Mouse (Mus musculus) gastrocnemius, postnatal 4 days (tissue): ENCODE data around the gene Papolb. TPM values are rescaled to one million over a fixed set of nuclear protein-coding genes. Genes with fewer than 3 reads are reported as not detected.
A peak's percentile ranks its signal among the peaks of the same experiment; 100 is the strongest.

ENCODE experiments used
- DNase-seq, 2 experiments: peaks; one replicate each; pipeline ENCODE4 v3.0.0; 2021 to 2022; ENCODE audit warnings: low spot score in 2 of 2, mixed read lengths in 2 of 2
- long read RNA-seq, 2 experiments: library from polyadenylated mRNA; stranded (forward); transcript quantifications; one replicate each; pipeline ENCODE4 v2.0.0; 2021
- total RNA-seq, 2 experiments: library from RNA; stranded (reverse); gene quantifications; 2 replicates each; pipeline ENCODE4 v1.2.3; 2021

The Papolb gene
- total RNA-seq = under 1 TPM; 0.23 to 0.66 TPM
- long read RNA-seq, experiment 1 = 0 reads
- long read RNA-seq, experiment 2 = 0 reads

DNA sequence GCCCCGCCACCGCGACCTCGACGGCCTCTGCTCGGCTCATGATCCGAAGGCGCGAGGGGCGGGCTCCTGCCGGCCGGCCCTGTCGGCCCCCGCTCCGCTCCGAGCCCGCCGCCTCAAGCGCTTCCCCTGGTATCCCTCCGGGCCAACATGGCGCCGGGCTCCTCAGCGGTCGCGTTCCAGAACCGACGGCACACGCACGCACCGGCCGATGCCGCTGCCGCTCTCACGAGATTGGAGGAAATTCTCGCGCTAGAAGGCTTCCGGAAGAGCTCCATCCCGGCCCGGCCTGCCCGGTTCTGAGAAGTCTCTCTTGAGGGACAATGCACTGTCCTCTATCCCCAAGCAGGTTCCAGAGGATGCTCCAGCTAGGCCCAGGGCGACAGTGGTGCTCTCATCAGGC, at the start of gene Papolb:
TSS of gene Papolb (minus strand) at position 162 of the 400 bp plus-strand sequence.
- DNase-seq = no peak

GRCm38 (mm10) chr5:142578192-142578591, 48.3 kb upstream of the Papolb start:
- no peak for DNase-seq

- DNase-seq = peak in 1 of 2 experiments; percentile 24
These were observed 47.0 kb upstream of the Papolb start for GRCm38 (mm10) chr5:142576832-142577231.

DNA sequence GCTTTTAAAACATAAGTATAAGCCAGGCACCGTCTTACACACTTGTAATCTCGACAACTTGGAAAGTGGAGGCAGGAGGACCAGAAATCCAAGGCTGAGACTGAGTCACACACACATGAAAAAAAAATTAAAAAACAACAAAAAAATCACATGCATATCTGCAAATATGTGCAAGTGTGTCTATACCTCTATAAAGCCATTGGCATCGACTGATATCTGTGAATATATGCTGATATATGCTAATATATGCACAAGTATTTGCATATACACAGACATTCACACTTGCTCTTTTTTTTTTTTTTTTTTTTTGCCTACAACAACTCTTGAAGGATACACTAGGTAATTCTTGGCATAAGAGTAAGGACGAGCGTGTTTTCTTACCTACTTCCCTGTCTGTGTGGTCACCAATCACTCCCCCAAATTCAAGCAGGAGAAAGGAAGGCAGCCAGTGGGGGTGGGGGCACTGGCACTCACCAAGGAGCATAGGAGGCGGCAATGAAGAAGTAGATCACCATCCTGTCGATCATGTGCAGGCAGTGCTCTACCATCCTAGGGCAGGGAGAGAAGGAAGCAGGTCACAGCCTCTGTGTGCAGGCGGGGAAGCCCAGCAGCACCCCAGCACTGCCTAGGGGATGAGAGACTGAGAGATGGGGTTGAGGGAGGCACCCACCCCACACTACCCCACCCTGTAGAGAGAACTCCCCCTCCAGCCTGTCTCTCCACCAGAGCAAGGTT, 44.6 kb upstream of the Papolb start:
- no peak for DNase-seq

DNA sequence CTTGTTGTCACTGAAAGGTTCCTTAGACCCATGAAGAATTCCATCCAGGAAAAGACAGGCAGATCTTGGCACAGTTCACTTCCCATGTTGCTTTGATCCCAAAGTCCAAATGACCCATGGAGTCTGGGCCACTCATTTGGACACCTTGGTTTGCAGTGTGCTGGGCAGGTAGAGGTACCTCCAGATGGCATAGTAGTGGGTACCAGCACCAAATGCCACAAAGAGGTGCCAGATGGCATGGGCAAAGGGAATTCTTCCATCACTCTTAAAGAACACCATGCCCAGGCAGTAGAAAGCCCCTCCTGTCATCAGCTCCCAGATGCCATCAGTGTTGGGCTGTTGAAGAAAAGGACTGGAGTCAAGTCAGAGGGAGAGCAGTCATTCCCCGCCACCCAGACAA, 34.7 kb upstream of the Papolb start:
- no peak for DNase-seq

- DNase-seq = no peak
These were observed 30.4 kb upstream of the Papolb start for GRCm38 (mm10) chr5:142560261-142560660.

- peak; percentile 75 to 82 for DNase-seq
These were observed 27.7 kb upstream of the Papolb start for GRCm38 (mm10) chr5:142557397-142558067.

DNA sequence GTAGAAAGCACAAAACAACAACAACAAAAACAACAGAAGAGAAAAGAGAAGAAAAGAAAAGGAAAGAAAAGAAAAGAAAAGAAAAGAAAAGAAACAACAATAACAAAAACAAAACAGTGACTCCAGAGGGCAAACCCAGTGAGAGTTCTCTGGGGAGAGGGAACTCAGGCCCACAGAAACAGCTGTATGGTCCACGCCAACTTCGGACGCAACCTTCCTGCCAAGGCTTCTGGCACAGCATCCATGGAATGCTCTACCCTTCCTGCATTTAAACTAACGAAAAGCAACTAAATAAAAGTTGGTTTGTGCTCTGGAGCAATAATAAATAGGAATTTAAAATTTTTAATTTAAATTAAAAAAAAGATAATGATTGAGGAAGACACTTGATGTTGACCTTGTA, 26.8 kb upstream of the Papolb start:
- DNase-seq = no peak

GRCm38 (mm10) chr5:142555866-142556265, 26.0 kb upstream of the Papolb start:
- no peak for DNase-seq

DNA sequence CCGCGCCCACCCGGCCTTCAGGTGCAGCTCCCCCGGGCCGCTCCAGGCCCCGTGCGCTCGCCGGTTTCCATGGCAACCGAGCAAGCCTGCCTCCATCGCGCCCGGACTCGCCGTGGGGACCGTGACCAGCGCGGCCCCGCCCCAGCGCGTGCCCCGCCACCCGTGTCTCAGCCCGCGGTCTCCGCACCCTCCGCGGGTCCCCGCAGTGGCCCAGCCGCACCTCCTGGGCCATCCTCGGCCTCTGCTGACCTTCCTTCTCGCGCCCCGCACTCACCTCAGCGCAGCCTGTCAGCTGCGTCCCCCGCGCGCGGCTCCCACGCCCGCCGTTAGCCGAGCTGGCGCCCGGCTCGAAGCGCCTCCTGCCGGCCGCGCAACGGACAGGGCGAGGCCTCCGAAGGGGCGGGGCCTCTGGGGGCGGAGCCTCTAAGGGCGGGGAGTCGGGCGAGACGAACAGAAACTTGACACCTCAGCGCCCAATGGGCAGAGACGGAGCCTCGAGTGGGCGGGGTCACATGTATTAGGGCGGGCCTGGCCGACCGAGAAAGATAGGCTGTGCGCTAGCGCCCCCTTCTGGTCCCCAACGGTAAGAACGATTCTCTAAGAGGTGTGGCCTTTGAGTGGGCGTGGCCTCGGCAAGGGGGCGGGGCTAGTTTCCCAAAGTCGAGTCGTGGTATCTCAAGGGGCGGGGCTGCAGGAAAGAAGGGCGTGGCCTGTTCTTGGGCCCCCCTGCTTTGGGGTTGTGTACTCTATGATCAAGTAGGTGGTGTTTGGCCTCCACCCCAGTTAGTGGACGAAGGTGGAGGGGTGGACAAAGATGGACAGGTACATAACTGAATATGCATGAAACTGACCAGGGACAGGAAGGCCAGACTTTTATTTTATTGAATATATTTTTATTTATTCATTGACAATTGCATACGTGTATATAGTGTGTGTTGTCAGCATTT, 21.1 kb upstream of the Papolb start, which contains the start of gene Radil:
TSS of gene Radil (minus strand) at position 393 of the 947 bp plus-strand sequence.
- DNase-seq = peak; percentile 97 to 98

GRCm38 (mm10) chr5:142549961-142550705, 20.3 kb upstream of the Papolb start:
- DNase-seq = peak; percentile 29 to 57

DNA sequence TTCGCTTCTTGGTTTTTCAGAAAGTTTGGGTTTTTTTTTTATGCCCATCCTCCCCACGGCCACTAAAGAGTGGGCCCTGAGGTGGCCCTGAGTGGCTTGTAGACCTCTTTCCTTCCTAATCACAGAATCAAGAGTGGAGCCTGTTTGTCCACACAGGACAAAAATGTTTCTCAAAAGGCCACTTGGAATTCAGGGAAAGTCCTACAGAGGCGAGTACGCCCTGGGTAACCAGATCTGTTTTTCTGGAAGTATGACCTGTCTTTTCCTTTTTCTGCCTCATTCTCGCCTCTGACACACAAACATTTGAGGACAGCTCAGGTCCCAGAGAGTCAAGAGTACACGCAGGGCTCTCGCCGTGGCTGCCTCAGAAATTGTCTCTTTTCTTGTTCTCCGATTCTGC, 19.6 kb upstream of the Papolb start:
- DNase-seq = no peak

- no peak for DNase-seq
These were observed 17.2 kb upstream of the Papolb start for GRCm38 (mm10) chr5:142547066-142547465.

DNA sequence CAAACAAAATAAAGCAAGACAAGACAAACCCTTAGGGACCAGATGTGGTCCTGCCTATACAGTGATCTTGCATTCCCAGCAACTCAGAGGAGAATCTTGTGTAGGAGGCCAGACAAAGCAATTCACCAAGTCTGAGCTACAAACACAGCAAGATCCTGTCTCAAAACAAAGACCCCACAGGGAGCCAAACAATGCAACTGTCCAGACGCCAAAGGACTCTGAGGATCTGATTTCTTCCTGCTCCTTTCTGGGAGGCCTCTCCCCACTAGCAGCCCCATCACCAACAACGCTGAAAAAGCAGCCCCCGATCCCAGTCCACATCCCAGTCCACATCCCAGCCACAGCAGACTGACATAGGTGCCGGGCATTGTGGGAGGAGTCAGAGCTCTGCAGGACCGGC, 16.5 kb upstream of the Papolb start:
- DNase-seq = no peak

- no peak for DNase-seq
These were observed 15.3 kb upstream of the Papolb start for GRCm38 (mm10) chr5:142545014-142545795.

DNA sequence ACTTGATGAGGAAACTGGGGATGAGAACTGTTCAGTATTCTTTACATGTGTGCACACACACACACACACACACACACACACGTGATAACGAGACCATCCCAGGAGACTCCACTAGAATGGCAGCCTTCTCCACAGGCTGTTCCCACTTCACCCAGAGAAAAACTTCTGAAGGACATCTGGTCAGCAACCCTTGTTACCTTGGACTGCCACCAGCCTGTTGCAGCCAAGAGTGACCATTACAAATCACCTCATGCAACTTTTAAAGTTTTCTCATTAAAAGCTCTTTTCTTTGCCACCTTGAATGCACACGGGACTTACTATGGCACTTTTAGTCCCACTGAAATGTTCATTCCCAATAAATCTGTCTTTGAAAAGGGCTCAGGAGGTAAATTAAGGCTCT, 7.4 kb upstream of the Papolb start:
- DNase-seq = no peak

DNA sequence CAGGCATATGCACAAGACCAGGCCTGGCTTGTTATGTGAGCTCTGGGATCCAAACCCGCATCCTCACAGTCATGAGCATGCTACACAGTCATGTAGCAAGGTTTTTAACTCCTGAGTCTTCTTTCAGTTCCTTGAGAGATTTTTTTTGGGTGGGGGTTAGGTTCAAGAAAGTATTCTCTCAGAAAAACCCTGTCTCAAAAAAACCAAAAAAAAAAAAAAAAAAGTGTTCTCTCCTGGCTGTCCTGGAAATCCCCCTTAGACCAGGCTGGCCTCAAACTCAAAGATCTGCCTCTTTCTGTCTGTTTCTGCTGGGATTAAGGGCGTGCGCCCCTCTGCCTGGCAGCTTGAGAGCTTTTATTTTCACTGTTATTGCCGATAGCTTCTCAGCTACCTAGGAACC, 5.5 kb upstream of the Papolb start:
- DNase-seq = no peak

- DNase-seq = no peak
These were observed 5.0 kb downstream of the Papolb start for GRCm38 (mm10) chr5:142524711-142525464.

- no peak for DNase-seq
These were observed 8.5 kb downstream of the Papolb start for GRCm38 (mm10) chr5:142521195-142521866.
